Mouse (Mus musculus): Measurements from ENCODE around the gene Pkdrej. TPM values are rescaled to one million over a fixed set of nuclear protein-coding genes. Genes with fewer than 3 reads are reported as not detected.
A peak's percentile ranks its signal among the peaks of the same experiment; 100 is the strongest.

Gene Pkdrej
- polyA plus RNA-seq, 1 experiment = not detected

DNA sequence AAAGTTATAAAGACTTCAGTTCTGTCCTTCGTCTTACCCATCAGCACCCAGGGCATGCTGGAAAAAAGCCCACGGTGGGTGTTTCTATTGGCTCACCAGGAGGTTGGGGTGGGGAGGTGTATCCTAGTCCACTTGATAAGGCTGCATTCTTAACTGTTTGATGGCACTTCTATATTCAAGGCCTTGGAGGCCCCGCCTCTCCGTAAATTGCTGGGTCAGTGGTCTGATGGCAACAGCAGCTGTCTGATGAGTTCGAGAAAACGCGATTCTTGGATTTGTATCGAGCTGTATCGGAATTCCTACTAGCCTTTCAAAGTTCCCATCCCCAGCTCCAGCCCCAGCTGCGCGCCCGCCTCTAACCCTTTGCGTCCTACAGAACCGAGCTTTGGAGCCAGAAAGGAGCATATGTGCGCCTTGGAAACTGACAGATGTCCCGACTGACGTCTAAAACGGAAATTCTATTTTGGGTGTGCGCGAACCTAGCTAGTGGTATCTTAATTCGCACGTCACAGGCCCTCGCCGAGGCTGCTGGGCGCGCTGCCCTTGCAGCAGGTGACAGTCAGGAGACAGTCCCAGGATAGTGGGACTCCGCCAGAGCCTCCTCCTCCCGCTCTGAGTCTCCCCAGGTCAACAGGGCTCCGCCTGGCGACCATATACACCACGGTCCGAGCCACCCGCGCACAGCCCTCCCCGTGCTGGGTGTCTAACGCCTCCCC is 10.6 kb downstream of the Pkdrej start:
- Histone ChIP-seq H3K27me3 (replicated peaks) (peaks cover 15% of the 10 kb centered on the region), H3K9me3 (peaks cover 14% of the 10 kb centered on the region), H3K4me3 (replicated peaks) (peak overlapping the region; percentile 97), H3K36me3 (replicated peaks; ENCODE audit: low read length) (peaks cover 24% of the 10 kb centered on the region), H3K4me1 (peaks cover 28% of the 10 kb centered on the region)
- TF ChIP-seq GATA1 (IDR thresholded peaks at IDR 0.05; ENCODE audit: borderline replicate concordance, low read length) = no peak
- TF ChIP-seq FLI1 (IDR thresholded peaks at IDR 0.05; ENCODE audit: low read length) = no peak

DNA sequence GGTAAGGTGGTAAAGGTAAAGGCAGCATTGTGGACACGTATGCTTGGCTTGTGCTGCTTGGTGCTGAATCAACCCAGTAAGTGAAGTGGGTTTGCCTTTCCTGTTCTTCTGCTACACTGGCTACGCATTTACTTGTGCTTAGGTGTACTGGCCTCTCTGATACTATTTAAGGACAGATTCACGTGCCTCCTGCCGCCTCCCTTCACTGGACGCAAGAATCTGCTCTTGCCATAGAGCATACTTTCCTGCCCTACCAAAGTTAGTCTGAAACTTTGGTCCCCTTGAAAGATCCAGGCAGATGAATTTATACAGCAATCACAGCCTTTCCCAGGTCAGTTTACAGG is 11.1 kb downstream of the Pkdrej start:
- Histone ChIP-seq H3K36me3 (replicated peaks; ENCODE audit: low read length) (peaks cover 24% of the 10 kb centered on the region), H3K4me1 (peaks cover 28% of the 10 kb centered on the region), H3K9me3 (peaks cover 9% of the 10 kb centered on the region), H3K4me3 (replicated peaks) (peak overlapping the region; percentile 97), H3K27me3 (replicated peaks) (peaks cover 10% of the 10 kb centered on the region)
- TF ChIP-seq GATA1 (IDR thresholded peaks at IDR 0.05; ENCODE audit: borderline replicate concordance, low read length) = no peak
- no peak for TF ChIP-seq FLI1 (IDR thresholded peaks at IDR 0.05; ENCODE audit: low read length)

DNA sequence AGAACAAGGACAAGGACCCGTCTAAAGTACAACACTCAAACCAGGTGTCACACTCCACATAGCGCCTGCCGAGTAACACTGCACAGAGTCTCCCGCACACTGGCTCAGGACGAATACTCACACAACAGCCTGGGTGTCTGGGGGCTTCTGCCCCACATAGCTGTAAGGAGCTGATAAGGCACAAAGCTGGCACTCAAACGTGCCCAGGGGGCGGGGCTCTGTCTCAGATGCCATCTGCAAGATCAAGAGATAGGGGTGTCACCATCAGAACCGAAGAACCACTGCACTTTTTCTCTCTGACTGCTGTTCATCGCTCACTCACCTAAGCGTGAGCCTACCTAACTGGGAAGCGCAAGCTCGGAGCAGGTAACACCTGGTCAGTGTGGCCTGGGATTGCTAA is 12.4 kb downstream of the Pkdrej start:
- Histone ChIP-seq H3K9me3 (no peaks in the 10 kb centered on the region), H3K4me1 (peaks cover 28% of the 10 kb centered on the region), H3K4me3 (replicated peaks) (no peak overlapping the region), H3K36me3 (replicated peaks; ENCODE audit: low read length) (peaks cover 24% of the 10 kb centered on the region), H3K27me3 (replicated peaks) (peaks cover 10% of the 10 kb centered on the region)
- no peak for TF ChIP-seq FLI1 (IDR thresholded peaks at IDR 0.05; ENCODE audit: low read length)

DNA sequence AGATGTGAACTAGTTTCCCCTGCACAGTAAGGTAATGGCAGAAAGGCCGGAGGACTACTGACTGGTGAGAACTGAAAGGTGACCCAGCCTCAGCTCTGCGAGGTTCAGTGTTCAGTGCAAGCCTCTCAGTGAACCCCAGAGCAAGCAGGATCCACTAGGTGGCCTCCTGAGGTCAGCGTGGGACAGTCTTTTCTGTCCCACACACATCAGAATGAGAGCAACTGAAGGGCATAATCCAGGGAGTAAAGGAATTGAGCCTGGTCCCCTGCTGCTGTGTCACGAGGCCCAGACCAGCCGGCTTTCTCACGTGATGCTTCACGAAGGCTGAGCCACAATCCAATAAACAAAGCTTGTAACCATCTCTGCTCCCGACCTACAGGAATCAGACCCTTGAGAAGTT is 13.1 kb downstream of the Pkdrej start:
- H3K27me3 ChIP-seq (replicated peaks) = peaks cover 15% of the 10 kb centered on the region
- TF ChIP-seq FLI1 (IDR thresholded peaks at IDR 0.05; ENCODE audit: low read length) = no peak
- TF ChIP-seq GATA1 (IDR thresholded peaks at IDR 0.05; ENCODE audit: borderline replicate concordance, low read length) = no peak
- H3K4me3 ChIP-seq (replicated peaks) = no peak overlapping the region
- peaks cover 25% of the 10 kb centered on the region for H3K4me1 ChIP-seq
- no peaks in the 10 kb centered on the region for H3K9me3 ChIP-seq
- peaks cover 24% of the 10 kb centered on the region for H3K36me3 ChIP-seq (replicated peaks; ENCODE audit: low read length)

DNA sequence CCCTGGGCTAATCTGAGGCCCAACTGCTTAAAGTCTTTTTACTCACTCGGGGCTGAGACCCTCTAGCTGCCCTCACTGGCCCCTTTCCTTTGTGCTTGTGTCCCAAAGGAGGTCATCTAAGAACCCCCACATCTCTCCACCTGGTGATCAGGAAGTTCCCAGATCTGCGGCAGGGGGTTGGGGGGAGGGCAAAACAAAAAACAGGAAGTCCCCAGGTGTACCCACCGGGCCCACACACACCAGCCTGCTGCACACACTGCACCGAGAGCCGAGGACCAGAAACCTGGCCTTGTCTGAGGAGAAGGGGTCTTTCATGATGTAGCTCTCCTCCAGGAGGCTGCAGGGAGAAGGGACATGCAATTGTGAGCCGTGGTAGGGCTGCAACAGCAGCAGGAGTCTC is 13.5 kb downstream of the Pkdrej start:
- Histone ChIP-seq H3K4me3 (replicated peaks) (no peak overlapping the region), H3K36me3 (replicated peaks; ENCODE audit: low read length) (peaks cover 24% of the 10 kb centered on the region), H3K27me3 (replicated peaks) (peaks cover 19% of the 10 kb centered on the region), H3K4me1 (peaks cover 22% of the 10 kb centered on the region), H3K9me3 (no peaks in the 10 kb centered on the region)
- TF ChIP-seq GATA1 (IDR thresholded peaks at IDR 0.05; ENCODE audit: borderline replicate concordance, low read length) (no peak), FLI1 (IDR thresholded peaks at IDR 0.05; ENCODE audit: low read length) (no peak)

DNA sequence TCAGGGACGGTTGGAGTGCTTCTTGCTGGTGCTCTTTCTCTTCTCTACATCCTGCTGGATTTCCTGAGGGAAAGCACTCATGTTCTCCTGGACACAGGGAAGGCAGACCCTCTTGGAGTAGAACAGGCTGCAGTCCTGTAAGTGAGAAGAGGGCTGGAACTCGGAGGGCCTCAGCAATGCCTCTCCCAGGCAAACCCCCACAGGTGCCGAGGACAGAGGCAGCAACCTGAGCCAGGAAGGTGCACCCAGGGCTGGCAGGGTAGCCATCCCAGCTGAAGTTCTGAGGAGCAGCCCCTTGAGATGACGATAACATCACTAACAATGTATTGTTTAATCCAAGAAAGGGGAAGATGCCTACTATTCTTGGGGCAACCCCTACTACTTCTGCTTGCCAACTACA is 14.1 kb downstream of the Pkdrej start:
- H3K36me3 ChIP-seq (replicated peaks; ENCODE audit: low read length) = peaks cover 24% of the 10 kb centered on the region
- no peaks in the 10 kb centered on the region for H3K9me3 ChIP-seq
- no peak overlapping the region for H3K4me3 ChIP-seq (replicated peaks)
- H3K4me1 ChIP-seq = peaks cover 19% of the 10 kb centered on the region
- TF ChIP-seq FLI1 (IDR thresholded peaks at IDR 0.05; ENCODE audit: low read length) (no peak), GATA1 (IDR thresholded peaks at IDR 0.05; ENCODE audit: borderline replicate concordance, low read length) (no peak)
- H3K27me3 ChIP-seq (replicated peaks) = peaks cover 24% of the 10 kb centered on the region

DNA sequence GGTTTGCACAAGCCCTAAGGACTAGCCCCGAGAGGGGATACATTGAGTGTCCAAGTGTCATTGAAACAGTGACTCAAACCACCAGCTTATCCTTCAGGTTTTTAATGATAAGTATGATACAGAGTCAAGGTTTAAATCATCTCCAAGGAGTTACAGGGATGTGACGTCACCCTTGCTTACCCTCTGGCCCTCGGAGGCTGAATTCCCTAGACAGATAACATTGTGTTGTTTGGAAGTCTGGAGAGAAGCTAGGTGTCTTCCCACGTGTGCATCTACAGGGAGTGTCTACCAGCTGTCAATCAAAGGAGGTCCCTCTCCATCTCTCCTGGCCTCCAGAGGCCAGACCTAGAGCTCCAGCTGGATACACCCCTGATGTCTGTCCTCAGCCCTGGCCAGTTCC is 14.6 kb downstream of the Pkdrej start:
- Histone ChIP-seq H3K9me3 (no peaks in the 10 kb centered on the region), H3K36me3 (replicated peaks; ENCODE audit: low read length) (peaks cover 24% of the 10 kb centered on the region), H3K4me1 (peaks cover 14% of the 10 kb centered on the region), H3K27me3 (replicated peaks) (peaks cover 28% of the 10 kb centered on the region), H3K4me3 (replicated peaks) (no peak overlapping the region)
- TF ChIP-seq GATA1 (IDR thresholded peaks at IDR 0.05; ENCODE audit: borderline replicate concordance, low read length) (no peak), FLI1 (IDR thresholded peaks at IDR 0.05; ENCODE audit: low read length) (no peak)

DNA sequence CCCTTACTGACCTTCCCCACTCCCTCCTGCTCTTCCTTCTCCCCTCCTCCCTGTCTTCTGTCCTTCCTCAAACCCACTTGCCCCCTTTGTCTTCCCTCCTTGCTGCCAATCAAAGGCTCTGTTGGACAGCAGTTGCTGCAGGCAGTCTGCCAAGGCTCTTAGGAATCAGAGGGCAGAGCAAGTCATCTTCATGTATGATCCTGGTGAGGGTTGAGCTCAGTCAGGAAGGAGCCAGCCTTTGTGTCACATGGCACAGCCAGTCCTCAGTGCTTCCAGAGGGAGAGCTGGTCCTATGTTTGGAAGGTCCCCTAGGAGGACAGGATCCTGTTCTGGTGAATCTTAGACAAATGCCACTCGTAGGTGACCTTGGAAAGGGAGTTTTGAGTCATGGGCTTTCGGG is 18.6 kb downstream of the Pkdrej start:
- Histone ChIP-seq H3K36me3 (replicated peaks; ENCODE audit: low read length) (peaks cover 12% of the 10 kb centered on the region), H3K4me1 (no peaks in the 10 kb centered on the region), H3K9me3 (peaks cover 6% of the 10 kb centered on the region; the same call in 1 of the 2 replicates), H3K4me3 (replicated peaks) (no peak overlapping the region), H3K27me3 (replicated peaks) (peaks cover 54% of the 10 kb centered on the region)
- TF ChIP-seq GATA1 (IDR thresholded peaks at IDR 0.05; ENCODE audit: borderline replicate concordance, low read length) (no peak), FLI1 (IDR thresholded peaks at IDR 0.05; ENCODE audit: low read length) (no peak)

DNA sequence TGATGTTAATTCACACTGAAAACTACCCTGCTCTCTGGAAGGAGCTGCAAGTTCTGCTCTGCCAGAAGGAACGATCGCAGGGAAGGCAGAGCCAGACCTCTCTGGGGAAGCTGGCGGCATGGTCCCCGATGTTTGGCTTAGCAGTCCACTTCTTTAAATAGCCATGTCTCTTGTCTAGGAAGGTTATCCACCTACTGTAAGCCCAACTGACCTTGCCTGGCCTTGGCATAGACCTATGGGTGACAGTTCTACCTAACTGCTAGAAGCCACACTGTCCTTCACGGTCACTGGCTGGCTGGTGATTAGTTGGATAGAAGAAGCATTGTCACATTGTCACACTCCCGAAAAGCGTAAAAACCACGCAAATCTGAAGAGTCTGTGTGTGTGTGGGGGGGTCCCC is 22.9 kb downstream of the Pkdrej start:
- H3K4me3 ChIP-seq (replicated peaks) = no peak overlapping the region
- TF ChIP-seq GATA1 (IDR thresholded peaks at IDR 0.05; ENCODE audit: borderline replicate concordance, low read length) (no peak), FLI1 (IDR thresholded peaks at IDR 0.05; ENCODE audit: low read length) (no peak)
- peaks cover 80% of the 10 kb centered on the region for H3K27me3 ChIP-seq (replicated peaks)
- no peaks in the 10 kb centered on the region for H3K36me3 ChIP-seq (replicated peaks; ENCODE audit: low read length)
- peaks cover 22% of the 10 kb centered on the region for H3K9me3 ChIP-seq
- no peaks in the 10 kb centered on the region for H3K4me1 ChIP-seq

DNA sequence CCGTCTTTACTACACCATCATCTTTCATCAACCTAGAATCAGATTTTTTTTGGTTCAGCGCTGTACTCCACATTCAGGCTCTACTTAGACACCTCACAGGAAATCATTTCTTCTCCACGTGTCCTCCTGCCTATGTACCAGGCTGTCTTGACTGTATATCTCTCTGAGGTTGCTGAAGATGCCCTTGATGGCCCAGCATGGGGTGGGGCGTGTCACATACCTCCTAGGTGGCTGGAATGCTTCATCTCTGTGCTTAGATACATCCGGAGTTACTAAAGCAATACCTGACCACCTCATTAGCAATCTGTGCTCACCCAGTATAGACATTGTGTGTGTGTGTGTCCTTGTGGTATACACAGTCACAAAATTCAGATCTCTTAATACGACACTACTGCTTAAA is 26.0 kb downstream of the Pkdrej start:
- peaks cover 13% of the 10 kb centered on the region for H3K4me1 ChIP-seq
- peaks cover 28% of the 10 kb centered on the region for H3K9me3 ChIP-seq
- H3K27me3 ChIP-seq (replicated peaks) = peaks cover 84% of the 10 kb centered on the region
- TF ChIP-seq FLI1 (IDR thresholded peaks at IDR 0.05; ENCODE audit: low read length) (no peak), GATA1 (IDR thresholded peaks at IDR 0.05; ENCODE audit: borderline replicate concordance, low read length) (no peak)
- no peak overlapping the region for H3K4me3 ChIP-seq (replicated peaks)
- no peaks in the 10 kb centered on the region for H3K36me3 ChIP-seq (replicated peaks; ENCODE audit: low read length)
